Mouse (Mus musculus) embryonic facial prominence, embryonic 11.5 days (tissue): ENCODE measurements around the gene Rsrc2. TPM values are rescaled to one million over a fixed set of nuclear protein-coding genes. Genes with fewer than 3 reads are reported as not detected.

Source experiments
- ATAC-seq: fragments of 200-750 bp; cut with Nextera tagmentation; replicated peaks from 2 replicates; pipeline ENCODE4 v1.8.0; 2017; ENCODE audit warnings: low read depth; ENCODE audit not compliant: insufficient number of reproducible peaks, low FRiP score, low TSS enrichment
- DNase-seq: peaks from one replicate; pipeline ENCODE4 v3.0.0-alpha.2; 2015; ENCODE audit warnings: low spot score
- H3K27ac ChIP-seq: fragments of 300-500 bp; sonication (generic); replicated peaks from 2 replicates; pipeline ENCODE4 v1.5.1; 2014; ENCODE audit warnings: mild to moderate bottlenecking, low read depth, low read length, control low read depth
- H3K27me3 ChIP-seq: fragments of 300-500 bp; sonication (generic); 2 replicates; pipeline ENCODE4 v1.6.1; 2014; ENCODE audit warnings: mild to moderate bottlenecking, low read length, moderate library complexity, mixed read lengths; ENCODE audit not compliant: control insufficient read depth, insufficient read depth
- H3K36me3 ChIP-seq: fragments of 300-500 bp; sonication (generic); replicated peaks from 2 replicates; pipeline ENCODE4 v1.6.1; 2014; ENCODE audit warnings: low read depth, mild to moderate bottlenecking, low read length, moderate library complexity, mixed read lengths; ENCODE audit not compliant: control insufficient read depth, insufficient read depth
- H3K4me1 ChIP-seq: fragments of 300-500 bp; sonication (generic); 2 replicates; pipeline ENCODE4 v1.6.1; 2014; ENCODE audit warnings: low read length, mixed read lengths; ENCODE audit not compliant: control insufficient read depth, insufficient read depth
- H3K4me2 ChIP-seq: fragments of 300-500 bp; sonication (generic); 2 replicates; pipeline ENCODE4 v1.6.1; 2014; ENCODE audit warnings: low read depth, mild to moderate bottlenecking, control low read depth, low read length, moderate library complexity
- H3K4me3 ChIP-seq: fragments of 300-500 bp; sonication (generic); 2 replicates; pipeline ENCODE4 v1.5.1; 2014; ENCODE audit warnings: low read depth, low read length, control low read depth
- H3K9ac ChIP-seq: fragments of 300-500 bp; sonication (generic); replicated peaks from 2 replicates; pipeline ENCODE4 v1.6.1; 2014; ENCODE audit warnings: mild to moderate bottlenecking, control low read depth, low read length
- H3K9me3 ChIP-seq: fragments of 300-500 bp; sonication (generic); replicated peaks from 2 replicates; pipeline ENCODE4 v1.6.1; 2016; ENCODE audit warnings: mild to moderate bottlenecking, low read length, inconsistent platforms, mixed read lengths; ENCODE audit not compliant: control insufficient read depth
- WGBS: fragments of 180-500 bp; shearing (Covaris S2); extraction: QIAGEN DNeasy Blood & Tissue Kit; methylation state at CpG from one replicate; pipeline ENCODE4 v1.1.7; 2014; 5-methylcytosine and 5-hydroxymethylcytosine counted together
- polyA plus RNA-seq: library from polyadenylated mRNA; unstranded; fragments of >200 nt; fragmentation: Nextera tagmentation; extraction: Ambion mirVana; gene quantifications from 2 replicates; pipeline ENCODE4 v1.2.1, GENCODE M21; 2014

The Rsrc2 gene
- polyA plus RNA-seq, 1 experiment from 2014 or later: 176 TPM

DNA sequence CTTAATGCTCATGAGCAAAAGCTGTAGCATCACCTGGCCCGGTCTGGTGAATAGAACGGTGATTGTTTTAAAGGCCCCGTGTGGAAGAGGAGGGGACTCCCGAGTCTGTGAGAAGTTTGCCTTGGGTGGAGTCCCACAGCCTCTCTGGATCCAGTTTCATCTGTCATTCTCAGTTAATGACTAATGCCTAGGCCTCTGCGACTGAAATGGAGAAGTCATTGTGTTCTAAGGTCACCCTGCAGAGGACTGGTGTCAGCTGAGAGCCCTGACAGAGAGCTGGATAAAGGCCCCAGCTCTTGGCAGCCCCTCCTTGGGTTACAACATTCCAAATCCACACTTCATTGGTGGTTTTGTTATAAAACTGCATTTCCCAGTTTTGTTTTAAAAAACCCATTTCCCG lies 54.7 kb downstream of the Rsrc2 start:
- DNase-seq (no peak), ATAC-seq (no peak)
- H3K4me1 ChIP-seq: no peaks in the 10 kb centered on the region
- no peaks in the 10 kb centered on the region for H3K9me3 ChIP-seq
- H3K4me3 ChIP-seq: no peak overlapping the region
- H3K4me2 ChIP-seq: no peak overlapping the region
- no peak overlapping the region for H3K9ac ChIP-seq
- peaks cover 6% of the 10 kb centered on the region for H3K36me3 ChIP-seq
- no peak overlapping the region for H3K27ac ChIP-seq
- no peaks in the 10 kb centered on the region for H3K27me3 ChIP-seq
- 59% methylated on average over 6 of the region's 6 CpGs for WGBS

DNA sequence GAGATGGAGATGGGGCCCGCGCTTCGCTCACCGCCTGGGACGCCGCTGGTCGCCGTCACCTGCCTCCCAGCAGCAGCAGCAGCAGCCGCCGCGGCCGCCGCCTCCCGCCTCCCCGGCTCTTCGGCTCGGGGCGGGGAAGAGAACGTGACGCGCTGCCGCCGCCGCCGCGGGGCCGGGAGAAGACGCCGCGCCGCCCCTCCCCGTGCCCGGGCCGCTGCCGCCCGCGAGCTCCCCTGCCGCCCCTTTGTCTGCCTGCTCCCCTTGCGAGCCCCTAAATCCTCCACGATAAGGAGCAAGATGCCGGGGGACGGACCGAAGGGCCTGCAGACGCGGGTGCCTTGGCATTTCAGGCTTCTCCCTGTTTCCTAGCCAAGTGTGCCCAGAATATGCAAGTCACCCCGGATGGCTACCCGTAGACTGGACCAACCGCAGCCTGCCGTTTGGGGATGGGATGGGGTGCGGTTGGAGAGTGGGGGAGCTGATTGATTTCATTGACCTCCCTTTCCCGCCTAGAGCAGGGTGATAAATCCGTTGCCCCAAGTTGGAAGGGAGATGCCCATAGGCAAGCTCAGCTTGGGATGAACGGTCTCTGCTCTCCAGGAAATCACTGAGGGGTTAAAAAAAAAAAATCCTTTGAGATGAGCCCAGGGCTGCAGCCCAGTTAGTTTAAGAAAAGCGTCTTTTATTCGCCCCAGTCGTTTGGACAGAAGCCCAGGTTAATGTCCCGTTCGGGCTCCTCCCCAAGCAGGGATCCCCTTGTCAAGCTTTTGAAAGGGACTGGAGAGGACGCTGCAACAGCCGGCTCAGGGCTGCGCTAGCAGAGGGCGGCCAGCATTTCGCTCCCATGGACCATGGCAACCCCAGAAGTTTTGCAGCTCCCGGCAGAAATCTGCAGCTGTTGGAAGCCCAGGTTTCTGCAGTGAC lies 64.7 kb downstream of the Rsrc2 start, which contains the start of gene Clip1:
Gene Clip1 (minus strand): TSS at position 398 of the 924 bp plus-strand sequence.
- peak within 1 kb of the TSS; percentile 92 for H3K27ac ChIP-seq
- H3K4me1 ChIP-seq: no peaks in the 10 kb centered on the region
- H3K9ac ChIP-seq: peak within 1 kb of the TSS; percentile 99
- H3K4me2 ChIP-seq: peak within 1 kb of the TSS; percentile 65
- peak within 1 kb of the TSS; percentile 96 for H3K4me3 ChIP-seq
- under 1% methylated on average over 37 of the region's 64 CpGs for WGBS
- ATAC-seq (peak; percentile 49), DNase-seq (peak; percentile 71)
- no peaks in the 10 kb centered on the region for H3K36me3 ChIP-seq
- no peaks in the 10 kb centered on the region for H3K9me3 ChIP-seq
- no peaks in the 10 kb centered on the region for H3K27me3 ChIP-seq

DNA sequence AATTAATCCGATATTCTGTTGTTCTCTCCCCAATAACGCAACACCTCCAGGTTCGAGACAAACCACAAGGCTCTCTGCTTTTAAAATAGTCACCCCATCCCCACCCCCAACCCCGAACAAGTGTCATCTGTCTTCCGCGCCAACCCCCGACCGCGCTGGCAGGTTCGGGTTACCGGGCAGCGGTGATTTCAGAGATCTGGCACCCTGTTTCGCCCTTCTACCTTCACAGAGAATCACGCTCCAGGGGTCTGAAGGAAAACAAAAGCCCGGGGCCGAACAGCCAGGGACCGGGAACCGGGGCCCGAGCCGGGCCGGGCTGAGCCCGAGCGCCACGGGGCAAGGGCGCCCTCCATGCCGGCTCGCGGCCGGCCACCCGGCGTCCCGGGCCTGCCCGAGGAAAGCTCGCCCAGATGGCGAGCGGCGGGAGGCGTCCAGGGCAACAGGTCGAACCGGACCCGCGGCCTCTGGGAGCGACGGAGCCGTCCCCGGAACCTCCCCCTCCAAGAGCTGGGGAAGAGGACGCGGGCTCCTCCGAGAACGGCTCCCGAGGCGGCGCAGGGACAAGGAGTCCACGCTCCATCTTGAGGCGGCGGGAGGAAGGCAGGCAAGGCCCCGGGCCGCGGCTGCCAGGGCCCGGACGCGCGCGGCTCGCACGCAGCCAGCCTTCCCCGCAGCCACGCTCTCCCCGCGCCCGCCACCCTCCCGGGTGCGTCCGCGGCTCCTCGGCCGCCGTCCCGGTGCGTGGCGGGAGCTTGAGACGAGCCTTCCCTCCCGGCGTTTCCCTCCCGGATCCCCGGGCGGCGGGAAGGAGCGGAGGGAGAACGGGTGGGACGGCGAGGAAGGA lies 65.6 kb downstream of the Rsrc2 start:
- WGBS: under 1% methylated on average over 86 of the region's 92 CpGs
- Histone ChIP-seq H3K27ac (peak overlapping the region; percentile 92), H3K27me3 (no peaks in the 10 kb centered on the region), H3K9me3 (no peaks in the 10 kb centered on the region), H3K36me3 (no peaks in the 10 kb centered on the region), H3K4me2 (peak overlapping the region; percentile 65), H3K4me3 (peak overlapping the region; percentile 96), H3K4me1 (no peaks in the 10 kb centered on the region), H3K9ac (peak overlapping the region; percentile 99)
- ATAC-seq: peak; percentile 40
- DNase-seq: peak; percentile 58

DNA sequence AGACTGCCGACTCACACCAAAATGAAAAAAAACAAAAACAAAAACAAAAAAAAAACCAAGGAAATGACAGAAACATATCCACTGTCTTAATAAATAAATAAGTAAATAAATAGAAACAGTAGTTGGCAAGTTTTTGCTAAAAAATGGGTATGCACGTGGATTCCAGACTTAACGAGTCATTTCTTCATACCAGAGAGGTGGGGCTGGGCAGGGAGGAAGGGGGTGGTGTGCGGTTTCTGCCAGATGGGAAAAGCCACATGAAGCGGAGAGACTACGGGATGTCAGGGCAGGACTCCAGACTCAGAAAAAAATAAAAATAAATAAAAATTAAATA lies 66.2 kb downstream of the Rsrc2 start:
- Histone ChIP-seq H3K27me3 (no peaks in the 10 kb centered on the region), H3K9me3 (no peaks in the 10 kb centered on the region), H3K4me3 (peak overlapping the region; percentile 96), H3K4me1 (no peaks in the 10 kb centered on the region), H3K9ac (peak overlapping the region; percentile 99), H3K36me3 (no peaks in the 10 kb centered on the region), H3K4me2 (peak overlapping the region; percentile 65), H3K27ac (no peak overlapping the region)
- 1% methylated on average over 6 of the region's 6 CpGs for WGBS
- peak; percentile 71 for DNase-seq
- ATAC-seq: no peak

DNA sequence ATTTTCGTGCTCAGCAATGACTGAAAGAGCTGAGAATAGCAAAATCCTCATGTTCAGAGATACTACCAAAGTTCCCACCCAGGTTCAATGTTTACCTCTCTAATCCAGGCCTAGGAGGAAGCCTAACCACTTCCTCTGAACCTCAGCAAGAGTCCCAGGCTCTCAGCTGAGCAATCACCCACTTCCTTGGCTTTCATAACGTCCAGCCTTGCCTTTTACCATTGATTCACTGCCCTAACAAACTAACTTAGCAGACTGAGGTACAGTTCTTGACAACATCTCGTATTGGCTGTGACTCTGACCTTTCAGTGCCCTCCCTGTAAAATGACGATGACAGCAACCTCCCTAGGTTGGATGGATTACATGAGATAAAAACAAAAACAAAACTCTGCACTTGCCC lies 66.8 kb downstream of the Rsrc2 start:
- Histone ChIP-seq H3K27ac (no peak overlapping the region), H3K36me3 (no peaks in the 10 kb centered on the region), H3K9me3 (no peaks in the 10 kb centered on the region), H3K27me3 (no peaks in the 10 kb centered on the region), H3K9ac (no peak overlapping the region), H3K4me2 (no peak overlapping the region), H3K4me1 (no peaks in the 10 kb centered on the region), H3K4me3 (no peak overlapping the region)
- WGBS: 33% methylated on average over 4 of the region's 4 CpGs
- DNase-seq: no peak
- no peak for ATAC-seq

DNA sequence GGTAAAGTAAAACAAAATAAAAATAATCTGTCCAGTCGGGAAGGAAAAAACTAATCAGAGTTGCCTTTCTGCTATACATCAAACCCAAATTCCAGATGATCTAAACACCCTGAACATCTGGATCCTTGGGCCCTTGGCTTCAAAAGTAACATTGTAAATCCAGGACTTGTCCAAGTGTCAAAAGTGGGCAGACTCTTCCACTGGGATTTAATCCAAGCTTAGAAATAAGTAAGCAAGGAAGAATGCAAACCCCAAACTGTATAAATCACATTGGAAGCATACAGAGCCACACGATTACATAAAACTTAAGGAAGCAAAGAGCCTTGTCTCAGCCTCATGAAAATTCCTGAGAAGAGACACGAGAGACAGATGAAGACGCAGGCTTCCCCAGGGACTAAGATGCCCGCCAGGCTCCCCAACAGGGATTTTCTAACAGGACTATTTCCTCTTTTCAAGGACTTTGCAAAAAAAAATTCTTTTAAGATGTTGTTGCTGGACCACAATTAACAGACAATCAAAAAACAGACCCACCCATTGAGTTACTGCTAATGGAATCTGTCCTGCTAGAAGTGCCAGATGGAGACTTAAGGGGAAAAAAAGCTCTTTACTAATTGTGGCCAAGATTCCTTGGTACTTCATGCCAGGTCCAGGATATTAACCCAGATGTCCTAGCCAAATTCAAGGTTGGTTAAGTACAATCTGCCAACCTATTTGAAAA lies 69.5 kb downstream of the Rsrc2 start:
- 54% methylated on average over 5 of the region's 5 CpGs for WGBS
- H3K36me3 ChIP-seq: no peaks in the 10 kb centered on the region
- no peaks in the 10 kb centered on the region for H3K27me3 ChIP-seq
- DNase-seq: no peak
- H3K4me1 ChIP-seq: no peaks in the 10 kb centered on the region
- no peak overlapping the region for H3K9ac ChIP-seq
- H3K27ac ChIP-seq: no peak overlapping the region
- no peak overlapping the region for H3K4me2 ChIP-seq
- no peaks in the 10 kb centered on the region for H3K9me3 ChIP-seq
- ATAC-seq: no peak
- H3K4me3 ChIP-seq: no peak overlapping the region

DNA sequence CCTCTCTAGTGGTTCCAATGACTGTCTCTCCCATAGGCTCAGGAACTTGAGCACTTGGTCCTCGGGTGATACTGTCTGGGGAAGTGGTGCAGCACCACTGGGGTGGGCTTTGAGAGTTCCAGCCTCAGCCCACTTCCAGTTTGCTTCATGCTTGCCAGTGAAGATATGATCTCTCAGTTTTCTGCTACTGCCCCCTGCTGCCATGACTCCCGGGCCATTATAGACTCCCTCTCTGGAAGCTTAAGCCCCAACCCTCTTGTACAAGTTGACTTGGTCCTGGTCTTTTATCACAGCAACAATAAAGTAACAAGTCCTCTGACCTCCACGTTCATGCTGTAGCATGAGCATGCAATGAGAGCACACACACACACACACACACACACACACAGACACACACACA lies 70.1 kb downstream of the Rsrc2 start:
- Histone ChIP-seq H3K4me3 (no peak overlapping the region), H3K4me1 (no peaks in the 10 kb centered on the region), H3K27me3 (no peaks in the 10 kb centered on the region), H3K9ac (no peak overlapping the region), H3K36me3 (no peaks in the 10 kb centered on the region), H3K4me2 (no peak overlapping the region), H3K9me3 (no peaks in the 10 kb centered on the region), H3K27ac (no peak overlapping the region)
- 77% methylated on average over 3 of the region's 3 CpGs for WGBS
- no peak for ATAC-seq
- DNase-seq: no peak
